7 mouse cellular contexts compared by ENCODE assay signal in the genomic region with DNA sequence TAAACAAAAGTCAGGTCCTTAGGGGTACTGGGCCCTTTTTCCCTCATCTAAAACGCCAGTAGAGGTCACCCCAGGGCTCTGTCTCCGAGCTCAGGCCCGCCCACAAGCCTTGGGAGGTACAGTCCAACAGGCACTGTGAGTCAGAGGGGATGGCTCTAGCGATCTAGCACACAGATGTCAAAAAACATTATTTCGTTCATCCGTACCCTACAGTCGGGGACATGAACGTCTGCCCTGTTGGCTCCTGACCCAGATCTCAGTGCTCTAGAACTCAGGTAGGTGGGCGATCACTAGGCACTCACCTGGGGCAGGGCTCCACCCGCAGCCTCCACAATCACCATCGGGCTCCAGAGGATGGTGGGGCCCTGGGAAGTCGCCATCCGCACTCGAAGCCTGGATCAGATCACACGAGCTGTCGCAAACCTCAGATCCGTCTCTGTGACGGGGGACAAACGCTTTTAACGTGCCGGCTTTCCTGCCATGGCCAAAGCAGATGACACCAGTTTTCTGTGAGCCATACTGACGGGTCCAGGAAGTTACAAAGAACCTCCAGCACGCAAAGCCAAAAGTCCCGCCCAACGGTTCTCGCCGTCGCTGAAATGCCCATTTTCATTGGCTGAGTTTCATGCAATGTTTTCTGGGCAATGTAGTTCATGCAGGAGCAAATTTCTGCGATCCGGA. TPM values are rescaled to one million over a fixed set of nuclear protein-coding genes. Genes with fewer than 3 reads are reported as not detected.
DNase-seq lines count a peak whose midpoint lies in the region; ATAC-seq and TF ChIP-seq lines count a peak whose summit lies in the region.

Gene Zfp954, minus strand, starts transcription at position 568 of the 681 bp plus-strand sequence.

- peak; percentile 38; the same call in 1 of the 2 replicates for TF ChIP-seq POLR2A in small intestine, adult 2 months (IDR thresholded peaks at IDR 0.05; ENCODE audit: low read depth, low read length)

- peak within 1 kb of the TSS; percentile 69 for H3K4me3 ChIP-seq in embryonic facial prominence, embryonic 10.5 days
- H3K4me3 ChIP-seq in intestine, postnatal 0 days (ENCODE audit: low read depth, low read length): peak within 1 kb of the TSS; percentile 61
- H3K4me3 ChIP-seq in midbrain, embryonic 12.5 days: peak within 1 kb of the TSS; percentile 61
- peak within 1 kb of the TSS; percentile 70 for H3K4me3 ChIP-seq in small intestine, adult 2 months (ENCODE audit: low read depth, low read length)

- H3K9ac ChIP-seq in intestine, postnatal 0 days (ENCODE audit: low read depth, low read length): peak within 1 kb of the TSS; percentile 45
- H3K9ac ChIP-seq in midbrain, embryonic 12.5 days (replicated peaks): peak within 1 kb of the TSS; percentile 63

- peaks cover 9% of the 10 kb centered on the region for H3K4me1 ChIP-seq in embryonic facial prominence, embryonic 10.5 days
- no peaks in the 10 kb centered on the region for H3K4me1 ChIP-seq in intestine, postnatal 0 days (replicated peaks; ENCODE audit: control insufficient read depth, insufficient read depth, low read length)
- H3K4me1 ChIP-seq in midbrain, embryonic 12.5 days: peaks cover 7% of the 10 kb centered on the region; the same call in 1 of the 2 replicates
- H3K4me1 ChIP-seq in small intestine, adult 2 months (ENCODE audit: control insufficient read depth, insufficient read depth, insufficient read length, low read length): peaks cover 2% of the 10 kb centered on the region; the same call in 1 of the 2 replicates

- peak; percentile 66 for TF ChIP-seq CTCF in intestine, postnatal 0 days (IDR thresholded peaks at IDR 0.05; ENCODE audit: low read depth)
- TF ChIP-seq CTCF in small intestine, adult 2 months (IDR thresholded peaks at IDR 0.05; ENCODE audit: extremely low read depth, insufficient read length, insufficient replicate concordance, low read depth, low read length): peak; percentile 46; the same call in 1 of the 2 replicates

- intact Hi-C loops in left cerebral cortex, postnatal 4 days (cut with DNase I): no loop called here

- under 1% methylated on average over 30 of the region's 30 CpGs for WGBS in embryonic facial prominence, embryonic 10.5 days
- WGBS in intestine, postnatal 0 days: under 1% methylated on average over 30 of the region's 30 CpGs
- WGBS in midbrain, embryonic 12.5 days: 1% methylated on average over 30 of the region's 30 CpGs
- WGBS in small intestine, adult 2 months: under 1% methylated on average over 30 of the region's 30 CpGs

- H3K9me3 ChIP-seq in embryonic facial prominence, embryonic 10.5 days: no peaks in the 10 kb centered on the region
- H3K9me3 ChIP-seq in intestine, postnatal 0 days (ENCODE audit: control insufficient read depth): no peaks in the 10 kb centered on the region
- no peaks in the 10 kb centered on the region for H3K9me3 ChIP-seq in midbrain, embryonic 12.5 days

- peak within 1 kb of the TSS; percentile 77 for H3K27ac ChIP-seq in embryonic facial prominence, embryonic 10.5 days (replicated peaks)
- H3K27ac ChIP-seq in intestine, postnatal 0 days (ENCODE audit: low read depth, low read length): peak within 1 kb of the TSS; percentile 64
- H3K27ac ChIP-seq in midbrain, embryonic 12.5 days (replicated peaks): peak within 1 kb of the TSS; percentile 60; the same call in 1 of the 2 replicates
- peak within 1 kb of the TSS; percentile 68 for H3K27ac ChIP-seq in small intestine, adult 2 months (ENCODE audit: insufficient read depth, low read depth, low read length)

- peak within 1 kb of the TSS; percentile 70 for H3K4me2 ChIP-seq in intestine, postnatal 0 days (replicated peaks; ENCODE audit: low read depth)
- H3K4me2 ChIP-seq in midbrain, embryonic 12.5 days (replicated peaks): peak within 1 kb of the TSS; percentile 62

- peaks cover 33% of the 10 kb centered on the region for H3K36me3 ChIP-seq in embryonic facial prominence, embryonic 10.5 days (replicated peaks)
- H3K36me3 ChIP-seq in intestine, postnatal 0 days (ENCODE audit: control insufficient read depth, insufficient read depth): peaks cover 26% of the 10 kb centered on the region
- peaks cover 28% of the 10 kb centered on the region for H3K36me3 ChIP-seq in midbrain, embryonic 12.5 days
- peaks cover 26% of the 10 kb centered on the region for H3K36me3 ChIP-seq in small intestine, adult 2 months (ENCODE audit: control insufficient read depth, insufficient read depth, low read length)

- peak; percentile 87 for DNase-seq in adrenal gland, postnatal 10 days
- DNase-seq in embryonic facial prominence, embryonic 10.5 days (ENCODE audit: low spot score): peak; percentile 86
- DNase-seq in gonadal fat pad, adult 2 months (ENCODE audit: low read depth): peak; percentile 73
- peak; percentile 77 for DNase-seq in left cerebral cortex, postnatal 4 days

- no peaks in the 10 kb centered on the region for H3K27me3 ChIP-seq in embryonic facial prominence, embryonic 10.5 days (replicated peaks; ENCODE audit: low read depth, poor library complexity, severe bottlenecking)
- H3K27me3 ChIP-seq in intestine, postnatal 0 days (replicated peaks; ENCODE audit: control insufficient read depth, insufficient read depth, low read length): no peaks in the 10 kb centered on the region
- no peaks in the 10 kb centered on the region for H3K27me3 ChIP-seq in midbrain, embryonic 12.5 days
- H3K27me3 ChIP-seq in small intestine, adult 2 months (ENCODE audit: control insufficient read depth, insufficient read depth, low read length): no peaks in the 10 kb centered on the region

- ATAC-seq in intestine, postnatal 0 days: peak; percentile 95
- ATAC-seq in midbrain, embryonic 12.5 days (ENCODE audit: low FRiP score, low read depth): peak; percentile 91

RNA-seq across cellular contexts. Expression of gene Zfp954, which starts in this region (rescaled TPM):
- total RNA-seq in adrenal gland, postnatal 10 days (2021): 1 to 10 TPM; 8.5 to 8.6 TPM
- 14.1 and 14.7 TPM in 2 replicates for polyA plus RNA-seq in embryonic facial prominence, embryonic 10.5 days (2016; fragmentation: Nextera tagmentation; extraction: Ambion mirVana)
- 7.3 and 8.5 TPM in 2 replicates for polyA plus RNA-seq in gonadal fat pad, adult 2 months (2012; rRNA removed)
- polyA plus RNA-seq in intestine, postnatal 0 days (2015; fragmentation: Nextera tagmentation; extraction: Ambion mirVana): 10.0 and 10.2 TPM in 2 replicates
- total RNA-seq in left cerebral cortex, postnatal 4 days (2021): 10 to 100 TPM; 12.3 to 14.3 TPM
- 15.7 and 17.2 TPM in 2 replicates for polyA plus RNA-seq in midbrain, embryonic 12.5 days (2016; fragmentation: Nextera tagmentation; extraction: Ambion mirVana)
- polyA plus RNA-seq in small intestine, adult 2 months (2012; rRNA removed): 4.9 and 8.5 TPM in 2 replicates

Comparison
In these comparisons a context has a peak if more than half of its experiments do, and no peak if none do; other contexts are left out.
1. Peak in every context shown above with its lines: DNase-seq, ATAC-seq, H3K4me3 ChIP-seq and H3K27ac ChIP-seq.